Mouse (Mus musculus): ENCODE measurements around the gene Spata13. TPM values are rescaled to one million over a fixed set of nuclear protein-coding genes. Genes with fewer than 3 reads are reported as not detected.

The Spata13 gene
- polyA plus RNA-seq, 1 experiment from 2014 or later, result 66.0 TPM

DNA sequence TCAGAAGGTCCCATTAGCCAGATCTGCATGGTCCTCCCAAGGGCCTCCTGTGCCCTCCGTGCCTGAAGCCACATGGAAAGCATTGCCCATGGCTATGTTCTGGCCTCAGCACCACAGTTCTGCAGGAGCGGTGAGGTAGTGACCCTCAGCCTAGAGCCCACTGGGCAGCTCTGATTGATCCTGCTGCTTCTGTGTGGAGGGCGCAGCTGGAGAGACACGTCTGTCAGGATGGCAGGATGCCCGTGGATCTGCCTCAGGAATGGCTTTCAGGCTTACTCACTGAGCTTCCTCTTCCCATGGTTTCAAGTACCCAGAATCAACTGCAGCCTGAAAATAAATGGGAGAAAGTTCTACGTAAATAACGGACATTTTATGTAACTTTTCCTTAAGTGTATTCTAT, 14.1 kb downstream of the Spata13 start:
- no peaks in the 10 kb centered on the region; the same call in none of the 2 replicates for H3K36me3 ChIP-seq (ENCODE audit: control insufficient read depth, insufficient read depth, low read length)
- H3K9me3 ChIP-seq (ENCODE audit: control insufficient read depth, low read length), result no peaks in the 10 kb centered on the region
- 90% methylated on average over 7 of the region's 7 CpGs for WGBS
- H3K9ac ChIP-seq (ENCODE audit: low read length), result no peak overlapping the region
- H3K4me2 ChIP-seq, result no peak overlapping the region
- ATAC-seq (ENCODE audit: low FRiP score) (no peak), DNase-seq (ENCODE audit: low spot score, missing footprints) (no peak)
- no peak overlapping the region for H3K4me3 ChIP-seq (ENCODE audit: low read depth, low read length)
- H3K27me3 ChIP-seq (ENCODE audit: control insufficient read depth, insufficient read depth, low read length), result no peaks in the 10 kb centered on the region
- H3K4me1 ChIP-seq (ENCODE audit: control insufficient read depth, insufficient read depth, low read length), result peaks cover 25% of the 10 kb centered on the region
- H3K27ac ChIP-seq (ENCODE audit: low read depth, low read length), result no peak overlapping the region

DNA sequence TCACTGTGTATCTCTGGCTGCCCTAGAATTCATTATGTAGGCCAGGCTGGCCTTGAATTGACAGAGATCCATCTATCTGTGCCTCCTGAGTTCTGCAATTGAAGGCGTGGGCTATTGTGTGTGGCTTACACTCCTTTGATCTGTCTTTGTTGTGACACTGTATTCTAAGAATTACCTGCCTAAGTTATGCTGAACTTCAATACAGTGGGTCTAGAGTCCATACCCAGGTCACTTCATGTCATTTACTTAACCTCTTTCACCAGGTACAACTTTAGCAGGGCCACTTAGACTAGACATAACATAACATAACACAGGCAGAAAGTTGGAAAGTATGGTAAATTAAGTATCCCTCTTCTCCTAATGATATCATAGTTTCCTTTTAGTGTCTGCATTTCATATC, 15.2 kb downstream of the Spata13 start:
- no peaks in the 10 kb centered on the region for H3K9me3 ChIP-seq (ENCODE audit: control insufficient read depth, low read length)
- no peaks in the 10 kb centered on the region for H3K27me3 ChIP-seq (ENCODE audit: control insufficient read depth, insufficient read depth, low read length)
- H3K4me2 ChIP-seq, result no peak overlapping the region
- 97% methylated on average over 1 of the region's 1 CpGs for WGBS
- no peak overlapping the region for H3K4me3 ChIP-seq (ENCODE audit: low read depth, low read length)
- no peaks in the 10 kb centered on the region; the same call in none of the 2 replicates for H3K36me3 ChIP-seq (ENCODE audit: control insufficient read depth, insufficient read depth, low read length)
- H3K4me1 ChIP-seq (ENCODE audit: control insufficient read depth, insufficient read depth, low read length), result peaks cover 20% of the 10 kb centered on the region
- no peak overlapping the region for H3K9ac ChIP-seq (ENCODE audit: low read length)
- ATAC-seq (ENCODE audit: low FRiP score), result no peak
- H3K27ac ChIP-seq (ENCODE audit: low read depth, low read length), result no peak overlapping the region
- DNase-seq (ENCODE audit: low spot score, missing footprints), result no peak

DNA sequence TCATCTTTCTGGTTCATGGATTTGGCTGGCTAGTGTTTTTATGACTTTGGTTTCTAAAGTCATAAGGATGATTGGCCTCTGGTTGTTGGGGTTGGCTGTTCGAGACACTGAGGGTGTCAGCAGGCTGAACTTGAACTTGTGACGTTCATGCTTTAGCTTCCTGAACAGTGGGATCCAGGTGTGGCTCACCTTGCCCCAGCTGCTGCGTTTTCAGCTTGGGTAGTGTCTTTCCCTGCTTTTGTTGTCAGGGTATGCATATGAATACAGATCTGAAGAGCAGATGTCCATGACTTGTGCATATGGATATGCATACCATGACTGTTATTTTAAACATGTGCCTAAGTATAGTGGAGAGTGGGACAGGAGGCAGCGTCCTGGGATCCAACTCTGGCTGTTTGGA, 19.4 kb downstream of the Spata13 start:
- no peaks in the 10 kb centered on the region for H3K36me3 ChIP-seq (ENCODE audit: control insufficient read depth, insufficient read depth, low read length)
- H3K4me2 ChIP-seq, result no peak overlapping the region
- no peak overlapping the region for H3K27ac ChIP-seq (ENCODE audit: low read depth, low read length)
- H3K4me1 ChIP-seq (ENCODE audit: control insufficient read depth, insufficient read depth, low read length), result peaks cover 8% of the 10 kb centered on the region
- ATAC-seq (ENCODE audit: low FRiP score), result no peak
- no peak overlapping the region for H3K4me3 ChIP-seq (ENCODE audit: low read depth, low read length)
- 78% methylated on average over 4 of the region's 4 CpGs for WGBS
- H3K9me3 ChIP-seq (ENCODE audit: control insufficient read depth, low read length), result no peaks in the 10 kb centered on the region
- no peaks in the 10 kb centered on the region for H3K27me3 ChIP-seq (ENCODE audit: control insufficient read depth, insufficient read depth, low read length)
- no peak overlapping the region for H3K9ac ChIP-seq (ENCODE audit: low read length)
- no peak for DNase-seq (ENCODE audit: low spot score, missing footprints)

DNA sequence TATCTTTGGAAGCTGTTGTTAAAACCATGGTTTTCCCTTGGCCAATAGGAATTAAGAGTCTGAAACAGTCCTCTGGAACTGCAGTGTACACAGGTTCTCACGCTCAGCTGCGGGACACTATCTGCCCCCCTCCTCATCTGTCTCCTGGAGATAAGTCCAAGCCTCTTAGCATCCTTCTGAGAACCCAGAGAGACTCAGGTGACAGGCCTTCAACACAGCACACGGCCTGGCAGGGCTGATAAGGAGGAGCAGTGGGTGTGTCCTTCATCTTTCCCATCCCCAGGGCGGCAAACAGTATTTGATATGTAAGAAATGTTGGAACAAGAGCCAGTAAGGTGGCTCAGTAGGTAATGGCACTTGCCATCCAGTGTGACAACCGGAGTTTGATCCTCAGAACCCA, 20.2 kb downstream of the Spata13 start:
- Histone ChIP-seq H3K4me1 (ENCODE audit: control insufficient read depth, insufficient read depth, low read length) (peaks cover 8% of the 10 kb centered on the region), H3K36me3 (ENCODE audit: control insufficient read depth, insufficient read depth, low read length) (no peaks in the 10 kb centered on the region), H3K9ac (ENCODE audit: low read length) (no peak overlapping the region), H3K27me3 (ENCODE audit: control insufficient read depth, insufficient read depth, low read length) (no peaks in the 10 kb centered on the region), H3K4me3 (ENCODE audit: low read depth, low read length) (no peak overlapping the region), H3K9me3 (ENCODE audit: control insufficient read depth, low read length) (no peaks in the 10 kb centered on the region), H3K4me2 (no peak overlapping the region), H3K27ac (ENCODE audit: low read depth, low read length) (no peak overlapping the region; the same call in 1 of the 2 replicates)
- ATAC-seq (ENCODE audit: low FRiP score), result 0 out of 2 replicates have a peak, but pooled peaks have one; percentile 52
- 88% methylated on average over 5 of the region's 5 CpGs for WGBS
- DNase-seq (ENCODE audit: low spot score, missing footprints), result no peak

DNA sequence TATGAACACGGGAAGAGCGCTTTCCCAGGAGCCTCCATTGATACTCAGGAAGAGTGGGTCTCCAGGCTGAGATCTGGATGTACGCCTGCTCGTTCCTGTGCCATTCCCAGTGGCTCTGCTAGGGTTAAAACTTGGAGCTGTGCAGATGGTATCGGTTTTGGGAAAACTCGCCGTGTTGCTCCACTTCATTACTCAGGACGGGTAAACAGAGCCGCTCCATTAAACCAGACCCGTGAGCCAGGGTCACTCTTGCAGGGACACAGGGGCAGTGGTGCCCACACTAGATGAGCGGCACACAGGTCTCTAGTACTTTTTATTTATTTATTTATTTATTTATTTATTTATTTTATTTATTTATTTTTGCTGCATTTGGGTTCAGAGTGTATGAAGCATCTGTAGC, 20.9 kb downstream of the Spata13 start:
- no peak overlapping the region for H3K9ac ChIP-seq (ENCODE audit: low read length)
- DNase-seq (ENCODE audit: low spot score, missing footprints) (no peak), ATAC-seq (ENCODE audit: low FRiP score) (no peak)
- peaks cover 8% of the 10 kb centered on the region for H3K4me1 ChIP-seq (ENCODE audit: control insufficient read depth, insufficient read depth, low read length)
- no peaks in the 10 kb centered on the region for H3K36me3 ChIP-seq (ENCODE audit: control insufficient read depth, insufficient read depth, low read length)
- no peak overlapping the region for H3K4me3 ChIP-seq (ENCODE audit: low read depth, low read length)
- no peaks in the 10 kb centered on the region for H3K9me3 ChIP-seq (ENCODE audit: control insufficient read depth, low read length)
- no peaks in the 10 kb centered on the region for H3K27me3 ChIP-seq (ENCODE audit: control insufficient read depth, insufficient read depth, low read length)
- WGBS, result 95% methylated on average over 11 of the region's 11 CpGs
- no peak overlapping the region for H3K27ac ChIP-seq (ENCODE audit: low read depth, low read length)
- no peak overlapping the region for H3K4me2 ChIP-seq

DNA sequence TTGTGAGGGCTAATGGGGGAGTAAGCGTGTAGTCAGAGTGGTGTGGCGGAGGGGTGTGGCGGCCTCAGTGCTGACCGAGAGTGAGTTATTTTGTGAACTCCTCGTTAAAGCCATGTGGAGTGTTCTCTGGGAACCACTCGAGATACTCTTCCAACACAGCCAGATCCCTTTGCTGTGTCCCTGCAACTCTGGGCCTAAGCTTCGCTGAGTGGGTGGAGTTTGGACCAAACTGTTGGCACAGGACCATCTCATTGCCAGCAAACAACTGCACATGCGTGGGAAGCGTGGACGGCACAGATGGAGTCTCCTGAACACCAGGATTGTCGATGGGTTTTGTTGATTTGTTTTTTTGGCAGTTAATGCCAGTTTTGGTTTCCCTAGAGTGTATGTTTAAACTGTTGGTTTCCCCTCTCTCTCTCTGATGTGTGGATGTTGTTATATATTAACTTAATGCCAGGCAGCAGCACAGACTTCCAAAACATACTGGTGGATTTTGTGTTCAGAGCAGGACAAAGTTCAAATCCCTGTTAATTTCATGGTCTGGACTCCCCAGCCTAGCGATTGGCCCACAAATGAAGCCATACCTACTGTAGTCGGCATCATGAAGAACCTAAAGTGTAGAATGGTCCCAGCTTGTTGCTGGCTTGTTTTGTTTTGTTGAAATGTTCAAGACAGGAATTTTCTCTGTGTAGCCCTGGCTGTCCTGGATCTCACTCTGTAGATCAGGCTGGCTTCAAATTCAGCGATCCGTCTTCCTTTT, 22.3 kb downstream of the Spata13 start:
- Histone ChIP-seq H3K27ac (ENCODE audit: low read depth, low read length) (no peak overlapping the region), H3K27me3 (ENCODE audit: control insufficient read depth, insufficient read depth, low read length) (no peaks in the 10 kb centered on the region), H3K9me3 (ENCODE audit: control insufficient read depth, low read length) (no peaks in the 10 kb centered on the region), H3K4me2 (no peak overlapping the region), H3K9ac (ENCODE audit: low read length) (no peak overlapping the region), H3K36me3 (ENCODE audit: control insufficient read depth, insufficient read depth, low read length) (no peaks in the 10 kb centered on the region), H3K4me3 (ENCODE audit: low read depth, low read length) (no peak overlapping the region), H3K4me1 (ENCODE audit: control insufficient read depth, insufficient read depth, low read length) (peaks cover 5% of the 10 kb centered on the region; the same call in 1 of the 2 replicates)
- no peak for DNase-seq (ENCODE audit: low spot score, missing footprints)
- WGBS, result 92% methylated on average over 15 of the region's 15 CpGs
- ATAC-seq (ENCODE audit: low FRiP score), result no peak

DNA sequence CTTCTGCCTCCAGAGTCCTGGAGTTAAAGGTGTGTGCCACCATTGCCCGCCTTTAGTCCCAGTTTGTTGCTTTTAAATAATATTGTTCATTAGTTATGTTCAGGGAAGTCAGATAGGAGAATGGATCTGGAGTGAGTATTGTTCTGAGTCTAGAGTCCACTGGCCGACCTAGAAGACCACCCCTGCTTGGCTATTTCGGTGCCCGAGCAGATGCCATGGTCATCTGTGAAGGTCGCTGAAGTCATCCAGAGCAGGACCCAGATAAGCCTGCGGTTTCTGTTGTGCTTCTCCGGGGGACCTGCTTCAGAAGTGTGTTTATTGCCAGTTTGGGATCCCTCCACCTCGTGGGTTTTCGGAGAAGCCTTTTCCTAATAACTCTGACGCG, 22.9 kb downstream of the Spata13 start:
- Histone ChIP-seq H3K9me3 (ENCODE audit: control insufficient read depth, low read length) (no peaks in the 10 kb centered on the region), H3K4me3 (ENCODE audit: low read depth, low read length) (no peak overlapping the region), H3K36me3 (ENCODE audit: control insufficient read depth, insufficient read depth, low read length) (no peaks in the 10 kb centered on the region), H3K4me1 (ENCODE audit: control insufficient read depth, insufficient read depth, low read length) (peaks cover 5% of the 10 kb centered on the region; the same call in 1 of the 2 replicates), H3K27me3 (ENCODE audit: control insufficient read depth, insufficient read depth, low read length) (no peaks in the 10 kb centered on the region), H3K4me2 (no peak overlapping the region), H3K9ac (ENCODE audit: low read length) (no peak overlapping the region), H3K27ac (ENCODE audit: low read depth, low read length) (no peak overlapping the region)
- DNase-seq (ENCODE audit: low spot score, missing footprints) (no peak), ATAC-seq (ENCODE audit: low FRiP score) (no peak)
- 93% methylated on average over 11 of the region's 11 CpGs for WGBS

DNA sequence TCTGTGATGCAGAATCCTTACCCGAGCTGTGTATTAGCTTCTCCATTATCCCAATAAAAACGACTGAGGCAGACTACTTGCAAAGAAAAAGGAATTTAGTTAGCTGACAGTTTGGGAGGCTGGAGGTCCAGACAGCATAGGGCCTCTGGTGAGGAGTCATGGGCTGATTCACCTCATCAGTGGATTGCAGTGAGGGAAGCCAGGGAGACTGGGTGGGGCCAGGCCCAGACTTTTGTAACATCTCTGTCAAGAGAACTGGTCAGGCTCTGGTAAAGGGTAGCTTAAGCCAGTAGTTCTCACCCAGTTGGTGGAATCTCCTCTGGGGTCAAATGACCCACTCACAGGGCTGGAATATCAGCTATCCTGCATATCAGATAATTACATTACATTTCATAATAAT, 24.1 kb downstream of the Spata13 start:
- ATAC-seq (ENCODE audit: low FRiP score), result no peak
- no peak overlapping the region for H3K4me3 ChIP-seq (ENCODE audit: low read depth, low read length)
- H3K4me1 ChIP-seq (ENCODE audit: control insufficient read depth, insufficient read depth, low read length), result peaks cover 3% of the 10 kb centered on the region; the same call in 1 of the 2 replicates
- no peaks in the 10 kb centered on the region for H3K9me3 ChIP-seq (ENCODE audit: control insufficient read depth, low read length)
- no peaks in the 10 kb centered on the region for H3K36me3 ChIP-seq (ENCODE audit: control insufficient read depth, insufficient read depth, low read length)
- no peak overlapping the region for H3K9ac ChIP-seq (ENCODE audit: low read length)
- H3K4me2 ChIP-seq, result no peak overlapping the region
- no peak for DNase-seq (ENCODE audit: low spot score, missing footprints)
- H3K27ac ChIP-seq (ENCODE audit: low read depth, low read length), result no peak overlapping the region
- no peaks in the 10 kb centered on the region for H3K27me3 ChIP-seq (ENCODE audit: control insufficient read depth, insufficient read depth, low read length)
- 85% methylated on average over 2 of the region's 2 CpGs for WGBS

DNA sequence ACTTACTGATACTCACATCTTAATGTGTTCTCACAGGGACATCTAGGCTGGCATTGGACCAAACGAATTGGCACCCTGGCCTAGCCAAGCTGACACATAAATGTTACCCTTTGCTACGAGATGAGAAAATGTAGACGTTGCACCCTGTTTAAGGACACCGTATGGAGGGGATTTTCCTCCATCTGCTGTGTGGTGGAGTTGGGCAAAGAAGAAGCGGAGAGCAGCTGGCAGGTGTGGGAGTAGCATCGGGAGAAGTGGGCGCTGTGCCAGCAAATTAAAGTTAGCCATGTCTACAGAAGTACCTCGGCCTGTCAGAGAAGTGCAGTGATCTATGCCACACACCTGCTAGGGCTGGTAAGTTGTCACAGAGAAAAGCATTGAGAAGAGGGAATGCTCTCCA, 25.7 kb downstream of the Spata13 start:
- WGBS, result 94% methylated on average over 8 of the region's 8 CpGs
- no peaks in the 10 kb centered on the region for H3K9me3 ChIP-seq (ENCODE audit: control insufficient read depth, low read length)
- no peak overlapping the region; the same call in 1 of the 2 replicates for H3K27ac ChIP-seq (ENCODE audit: low read depth, low read length)
- ATAC-seq (ENCODE audit: low FRiP score) (no peak), DNase-seq (ENCODE audit: low spot score, missing footprints) (no peak)
- H3K4me1 ChIP-seq (ENCODE audit: control insufficient read depth, insufficient read depth, low read length), result peaks cover 9% of the 10 kb centered on the region
- no peak overlapping the region for H3K4me3 ChIP-seq (ENCODE audit: low read depth, low read length)
- H3K9ac ChIP-seq (ENCODE audit: low read length), result no peak overlapping the region
- no peaks in the 10 kb centered on the region for H3K27me3 ChIP-seq (ENCODE audit: control insufficient read depth, insufficient read depth, low read length)
- H3K4me2 ChIP-seq, result no peak overlapping the region
- H3K36me3 ChIP-seq (ENCODE audit: control insufficient read depth, insufficient read depth, low read length), result no peaks in the 10 kb centered on the region
